Mouse (Mus musculus): Measurements from ENCODE around the gene Celf1. TPM values are rescaled to one million over a fixed set of nuclear protein-coding genes. Genes with fewer than 3 reads are reported as not detected.

Celf1 gene
- polyA plus RNA-seq, 1 experiment: 27.1 TPM

DNA sequence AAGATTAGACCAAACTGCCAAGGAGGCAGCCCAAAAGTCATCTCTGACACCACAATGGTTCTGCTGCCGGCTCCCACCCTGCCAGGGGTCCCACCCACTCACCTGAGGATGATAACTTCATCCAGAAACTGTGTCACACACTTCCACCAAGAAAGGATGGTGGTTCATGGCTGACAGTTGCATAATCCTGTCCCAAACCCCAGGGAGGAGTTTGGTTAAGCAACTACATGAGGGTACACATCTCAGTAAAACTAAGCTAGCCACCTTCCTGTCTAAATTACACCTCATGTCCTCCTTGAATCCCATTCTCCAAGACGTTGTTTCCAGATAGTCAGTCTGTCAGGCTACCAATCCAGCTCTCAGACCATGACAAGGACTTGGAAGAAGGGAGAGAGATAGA lies 7.9 kb upstream of the Celf1 start:
- Histone ChIP-seq H3K4me2 (ENCODE audit: low read depth) (no peak overlapping the region), H3K4me3 (no peak overlapping the region), H3K27me3 (ENCODE audit: control insufficient read depth, insufficient read depth, insufficient read length) (no peaks in the 10 kb centered on the region), H3K79me2 (ENCODE audit: control insufficient read depth, insufficient read depth) (no peaks in the 10 kb centered on the region), H3ac (ENCODE audit: control insufficient read depth, insufficient read length) (no peak overlapping the region), H3K36me3 (ENCODE audit: control insufficient read depth, insufficient read depth) (no peaks in the 10 kb centered on the region)
- TF ChIP-seq REST (IDR thresholded peaks at IDR 0.05; ENCODE audit: insufficient read depth, insufficient read length) (no peak), MYOG (IDR thresholded peaks at IDR 0.05; ENCODE audit: control insufficient read depth in 1 of 3, insufficient read depth in 1 of 3, insufficient read length in 2 of 3, low read depth in 2 of 3) (no peak), TCF3 (IDR thresholded peaks at IDR 0.05; ENCODE audit: insufficient read length, low read depth) (no peak), E2F4 (IDR thresholded peaks at IDR 0.05; ENCODE audit: insufficient read depth) (no peak)

DNA sequence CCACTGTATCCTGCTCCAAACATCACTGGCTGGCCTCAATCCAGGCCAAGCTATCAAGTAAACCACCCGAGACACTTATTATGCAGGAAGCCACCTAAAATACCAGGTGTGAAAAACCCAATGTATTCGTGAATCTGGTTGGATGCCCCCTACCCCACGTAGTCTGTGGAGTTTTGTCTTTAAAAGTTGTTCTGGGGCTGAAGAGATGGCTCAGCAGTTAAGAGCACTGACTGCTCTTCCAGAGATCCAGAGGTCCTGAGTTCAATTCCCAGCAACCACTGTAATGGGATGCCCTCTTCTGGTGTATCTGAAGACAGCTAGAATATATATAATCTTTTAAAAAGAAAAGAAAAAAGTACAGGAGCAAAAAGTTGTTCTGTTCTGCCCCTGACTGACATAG lies 1.8 kb upstream of the Celf1 start:
- TF ChIP-seq TCF3 (IDR thresholded peaks at IDR 0.05; ENCODE audit: insufficient read length, low read depth) (no peak), POLR2A (IDR thresholded peaks at IDR 0.05; ENCODE audit: insufficient read length, low read depth) (no peak), MAX (IDR thresholded peaks at IDR 0.05; ENCODE audit: low read depth) (no peak), SRF (IDR thresholded peaks at IDR 0.05; ENCODE audit: control insufficient read depth, insufficient read length, low read depth) (no peak), MYOD1 (IDR thresholded peaks at IDR 0.05; ENCODE audit: control insufficient read depth in 1 of 3, insufficient read length in 2 of 3, low read depth in 2 of 3) (no peak), E2F4 (IDR thresholded peaks at IDR 0.05; ENCODE audit: insufficient read depth) (no peak), USF1 (IDR thresholded peaks at IDR 0.05; ENCODE audit: low read depth) (no peak), CEBPB (IDR thresholded peaks at IDR 0.05; ENCODE audit: insufficient read depth, poor library complexity, severe bottlenecking) (no peak), REST (IDR thresholded peaks at IDR 0.05; ENCODE audit: insufficient read depth, insufficient read length) (no peak), TCF12 (IDR thresholded peaks at IDR 0.05; ENCODE audit: insufficient read depth, poor library complexity, severe bottlenecking) (no peak), POLR2AphosphoS2 (IDR thresholded peaks at IDR 0.05; ENCODE audit: insufficient read length, low read depth) (no peak), MYOG (IDR thresholded peaks at IDR 0.05; ENCODE audit: control insufficient read depth in 1 of 3, insufficient read depth in 1 of 3, insufficient read length in 2 of 3, low read depth in 2 of 3) (no peak)
- Histone ChIP-seq H3K4me3 (no peak overlapping the region), H3ac (ENCODE audit: control insufficient read depth, insufficient read length) (no peak overlapping the region), H3K36me3 (ENCODE audit: control insufficient read depth, insufficient read depth) (no peaks in the 10 kb centered on the region), H3K4me2 (ENCODE audit: low read depth) (no peak overlapping the region), H3K27me3 (ENCODE audit: control insufficient read depth, insufficient read depth, insufficient read length) (no peaks in the 10 kb centered on the region), H3K79me2 (ENCODE audit: control insufficient read depth, insufficient read depth) (peaks cover 25% of the 10 kb centered on the region)

DNA sequence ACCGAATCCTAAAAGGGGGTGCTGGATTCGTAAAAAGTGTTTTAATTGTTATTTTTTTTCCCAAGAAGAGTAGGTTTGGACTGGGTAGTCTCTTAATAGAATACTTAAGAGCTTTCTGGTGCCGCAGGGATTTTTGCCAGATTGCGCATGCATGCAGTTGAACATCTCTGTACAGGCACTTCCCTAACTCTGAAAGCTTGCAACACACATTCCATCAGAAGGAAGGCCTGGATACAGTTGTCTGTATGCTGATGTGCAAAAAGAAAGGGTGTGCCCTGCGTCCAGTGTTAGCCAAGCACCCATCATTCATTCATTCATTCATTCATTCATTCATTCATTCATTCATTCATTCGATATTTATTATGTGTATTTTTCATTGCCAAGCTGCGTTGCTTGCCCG lies 432 bp upstream of the Celf1 start:
- no peaks in the 10 kb centered on the region for H3K27me3 ChIP-seq (ENCODE audit: control insufficient read depth, insufficient read depth, insufficient read length)
- peak overlapping the region; percentile 69 for H3K4me2 ChIP-seq (ENCODE audit: low read depth)
- H3K36me3 ChIP-seq (ENCODE audit: control insufficient read depth, insufficient read depth): no peaks in the 10 kb centered on the region
- peaks cover 39% of the 10 kb centered on the region for H3K79me2 ChIP-seq (ENCODE audit: control insufficient read depth, insufficient read depth)
- H3K4me3 ChIP-seq: peak overlapping the region; percentile 69
- H3ac ChIP-seq (ENCODE audit: control insufficient read depth, insufficient read length): peak overlapping the region; percentile 74
- no peak for TF ChIP-seq MAX (IDR thresholded peaks at IDR 0.05; ENCODE audit: low read depth)
- no peak for TF ChIP-seq MYOG (IDR thresholded peaks at IDR 0.05; ENCODE audit: control insufficient read depth in 1 of 3, insufficient read depth in 1 of 3, insufficient read length in 2 of 3, low read depth in 2 of 3)
- no peak for TF ChIP-seq USF1 (IDR thresholded peaks at IDR 0.05; ENCODE audit: low read depth)
- no peak for TF ChIP-seq CEBPB (IDR thresholded peaks at IDR 0.05; ENCODE audit: insufficient read depth, poor library complexity, severe bottlenecking)
- no peak for TF ChIP-seq REST (IDR thresholded peaks at IDR 0.05; ENCODE audit: insufficient read depth, insufficient read length)
- no peak for TF ChIP-seq E2F4 (IDR thresholded peaks at IDR 0.05; ENCODE audit: insufficient read depth)

DNA sequence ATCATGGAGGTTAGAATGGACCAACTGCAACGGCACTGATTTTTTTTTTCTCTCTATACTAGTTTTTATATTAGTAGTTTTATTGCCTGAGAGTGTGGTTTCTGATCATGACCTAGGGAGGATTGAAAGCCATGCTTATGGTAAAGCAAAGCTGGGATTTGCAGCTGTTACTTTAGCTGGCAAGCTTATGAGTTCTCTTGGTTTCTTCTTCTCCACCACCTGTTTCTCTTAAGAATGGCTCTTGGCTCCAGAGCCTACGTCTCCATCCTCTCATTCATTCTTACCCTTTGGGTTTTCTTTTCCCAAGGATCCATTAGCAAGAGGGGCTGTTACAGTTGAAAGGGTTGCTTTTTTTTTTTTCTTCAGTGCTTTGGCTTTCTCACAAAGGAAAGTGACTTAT lies 1.6 kb downstream of the Celf1 start:
- H3K4me3 ChIP-seq: peak overlapping the region; percentile 69
- H3K4me2 ChIP-seq (ENCODE audit: low read depth): peak overlapping the region; percentile 66
- TF ChIP-seq MYOD1 (IDR thresholded peaks at IDR 0.05; ENCODE audit: control insufficient read depth in 1 of 3, insufficient read length in 2 of 3, low read depth in 2 of 3) (peak; percentile 55 to 68 (median 65)), CEBPB (IDR thresholded peaks at IDR 0.05; ENCODE audit: insufficient read depth, poor library complexity, severe bottlenecking) (no peak), TCF12 (IDR thresholded peaks at IDR 0.05; ENCODE audit: insufficient read depth, poor library complexity, severe bottlenecking) (peak; percentile 61), TCF3 (IDR thresholded peaks at IDR 0.05; ENCODE audit: insufficient read length, low read depth) (no peak), E2F4 (IDR thresholded peaks at IDR 0.05; ENCODE audit: insufficient read depth) (no peak), MYOG (IDR thresholded peaks at IDR 0.05; ENCODE audit: control insufficient read depth in 1 of 3, insufficient read depth in 1 of 3, insufficient read length in 2 of 3, low read depth in 2 of 3) (peak in 2 of 3 experiments; percentile 30 to 80), USF1 (IDR thresholded peaks at IDR 0.05; ENCODE audit: low read depth) (no peak), POLR2A (IDR thresholded peaks at IDR 0.05; ENCODE audit: insufficient read length, low read depth) (no peak)

DNA sequence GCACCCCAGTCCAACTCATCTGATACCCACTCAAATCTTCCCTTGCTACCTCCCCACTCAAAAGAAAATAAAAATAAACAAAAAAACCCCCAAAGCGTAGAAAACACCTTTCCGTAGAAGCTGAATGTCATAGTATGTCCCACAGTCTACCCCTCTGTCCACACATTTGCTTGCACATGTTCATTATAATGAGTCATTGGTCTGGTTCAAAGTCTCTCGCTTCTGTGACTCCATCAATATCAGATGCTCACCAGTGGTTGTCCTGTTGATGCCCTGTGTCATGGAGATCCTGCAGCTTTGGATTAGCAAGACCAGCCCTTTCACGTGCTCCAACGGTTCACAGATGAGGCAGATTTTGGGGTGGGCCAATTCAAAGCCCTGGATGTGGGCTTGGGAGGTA lies 10.0 kb downstream of the Celf1 start:
- H3K4me2 ChIP-seq (ENCODE audit: low read depth): no peak overlapping the region
- H3K27me3 ChIP-seq (ENCODE audit: control insufficient read depth, insufficient read depth, insufficient read length): no peaks in the 10 kb centered on the region
- no peak overlapping the region for H3ac ChIP-seq (ENCODE audit: control insufficient read depth, insufficient read length)
- no peaks in the 10 kb centered on the region for H3K36me3 ChIP-seq (ENCODE audit: control insufficient read depth, insufficient read depth)
- TF ChIP-seq POLR2A (IDR thresholded peaks at IDR 0.05; ENCODE audit: insufficient read length, low read depth) (no peak), MYOD1 (IDR thresholded peaks at IDR 0.05; ENCODE audit: control insufficient read depth in 1 of 3, insufficient read length in 2 of 3, low read depth in 2 of 3) (no peak), REST (IDR thresholded peaks at IDR 0.05; ENCODE audit: insufficient read depth, insufficient read length) (no peak), MYOG (IDR thresholded peaks at IDR 0.05; ENCODE audit: control insufficient read depth in 1 of 3, insufficient read depth in 1 of 3, insufficient read length in 2 of 3, low read depth in 2 of 3) (no peak), USF1 (IDR thresholded peaks at IDR 0.05; ENCODE audit: low read depth) (no peak), TCF3 (IDR thresholded peaks at IDR 0.05; ENCODE audit: insufficient read length, low read depth) (no peak), SRF (IDR thresholded peaks at IDR 0.05; ENCODE audit: control insufficient read depth, insufficient read length, low read depth) (no peak), CEBPB (IDR thresholded peaks at IDR 0.05; ENCODE audit: insufficient read depth, poor library complexity, severe bottlenecking) (no peak), E2F4 (IDR thresholded peaks at IDR 0.05; ENCODE audit: insufficient read depth) (no peak), MAX (IDR thresholded peaks at IDR 0.05; ENCODE audit: low read depth) (no peak), TCF12 (IDR thresholded peaks at IDR 0.05; ENCODE audit: insufficient read depth, poor library complexity, severe bottlenecking) (no peak), POLR2AphosphoS2 (IDR thresholded peaks at IDR 0.05; ENCODE audit: insufficient read length, low read depth) (no peak)
- H3K4me3 ChIP-seq: no peak overlapping the region
- peaks cover 100% of the 10 kb centered on the region for H3K79me2 ChIP-seq (ENCODE audit: control insufficient read depth, insufficient read depth)

More for the DNA sequence above, 1.6 kb downstream of the Celf1 start:
- H3K79me2 ChIP-seq (ENCODE audit: control insufficient read depth, insufficient read depth): peaks cover 59% of the 10 kb centered on the region
- no peaks in the 10 kb centered on the region for H3K27me3 ChIP-seq (ENCODE audit: control insufficient read depth, insufficient read depth, insufficient read length)
- no peaks in the 10 kb centered on the region for H3K36me3 ChIP-seq (ENCODE audit: control insufficient read depth, insufficient read depth)
- H3ac ChIP-seq (ENCODE audit: control insufficient read depth, insufficient read length): no peak overlapping the region

Data from myocyte (in vitro differentiated cells).